In genomic region chr12:112921518-112921917, GRCm38 (mm10) we compare ENCODE assay signal across 16 mouse cellular contexts. TPM values are rescaled to one million over a fixed set of nuclear protein-coding genes. Genes with fewer than 3 reads are reported as not detected.
"Had no signal": no experiment of that assay in that cellular context is flagged by ENCODE, and none has a peak within 500 bp of the region (broad histone marks: within the 10 kb centered on the region; RNA-seq: fewer than 3 reads in every experiment).

No protein-coding gene starts in this region.

- H3K9me3 ChIP-seq: limb, embryonic 10.5 days; liver, embryonic 15.5 days; megakaryocyte, embryonic 14.5 days; midbrain, embryonic 12.5 days; stomach, embryonic 15.5 days had no signal

- H3K27ac ChIP-seq: left cerebral cortex, adult 2 months; limb, embryonic 10.5 days; liver, embryonic 15.5 days; macrophage; midbrain, embryonic 12.5 days; stomach, embryonic 15.5 days had no signal

- H3K9ac ChIP-seq: liver, embryonic 15.5 days; midbrain, embryonic 12.5 days; stomach, embryonic 15.5 days had no signal

- H3K4me3 ChIP-seq: left cerebral cortex, adult 2 months; limb, embryonic 10.5 days; liver, embryonic 15.5 days; megakaryocyte, embryonic 14.5 days; midbrain, embryonic 12.5 days; stomach, embryonic 15.5 days had no signal

- H3K4me1 ChIP-seq: liver, embryonic 15.5 days; stomach, embryonic 15.5 days had no signal

- H3K4me2 ChIP-seq: liver, embryonic 11.5 days; liver, embryonic 15.5 days; midbrain, embryonic 12.5 days; stomach, embryonic 15.5 days had no signal

- H3K36me3 ChIP-seq: liver, embryonic 15.5 days; midbrain, embryonic 12.5 days; stomach, embryonic 15.5 days had no signal

- DNase-seq: kidney, postnatal 25 days; lung, adult 2 months; lung, postnatal 10 days; right cerebral cortex, postnatal 14 days; thymus, adult 2 months; thymus, postnatal 25 days had no signal

RNA-seq across cellular contexts. Expression of gene Gpr132, which starts 53.5 kb away (rescaled TPM):
- total RNA-seq: left cerebral cortex, postnatal 14 days had no signal
- polyA plus RNA-seq: limb, embryonic 10.5 days; midbrain, embryonic 12.5 days; neural tube, embryonic 14.5 days had no signal
